Mouse (Mus musculus): ENCODE data around the gene Hoxc10. TPM values are rescaled to one million over a fixed set of nuclear protein-coding genes. Genes with fewer than 3 reads are reported as not detected.

The Hoxc10 gene
- polyA plus RNA-seq, 1 experiment from 2014 or later: 56.2 TPM

GRCm38 (mm10) chr15:103002821-103003448 lies 36.3 kb downstream of the Hoxc10 start:
- DNase-seq (ENCODE audit: low spot score) (no peak), ATAC-seq (ENCODE audit: insufficient number of reproducible peaks, low FRiP score, low TSS enrichment, low read depth) (no peak)
- Histone ChIP-seq H3K27ac (replicated peaks; ENCODE audit: low read depth, low read length) (no peak overlapping the region), H3K9ac (ENCODE audit: low read length) (no peak overlapping the region; the same call in 1 of the 2 replicates), H3K27me3 (ENCODE audit: control insufficient read depth, insufficient read depth, low read length) (peaks cover 44% of the 10 kb centered on the region), H3K4me1 (ENCODE audit: control insufficient read depth, insufficient read depth, low read length) (peaks cover 77% of the 10 kb centered on the region), H3K9me3 (ENCODE audit: control insufficient read depth, low read length) (no peaks in the 10 kb centered on the region), H3K36me3 (ENCODE audit: control insufficient read depth, insufficient read depth, low read length) (no peaks in the 10 kb centered on the region), H3K4me3 (ENCODE audit: low read depth, low read length) (no peak overlapping the region), H3K4me2 (ENCODE audit: low read depth, severe bottlenecking) (peak overlapping the region; percentile 78)
- 5% methylated on average over 13 of the region's 13 CpGs for WGBS

DNA sequence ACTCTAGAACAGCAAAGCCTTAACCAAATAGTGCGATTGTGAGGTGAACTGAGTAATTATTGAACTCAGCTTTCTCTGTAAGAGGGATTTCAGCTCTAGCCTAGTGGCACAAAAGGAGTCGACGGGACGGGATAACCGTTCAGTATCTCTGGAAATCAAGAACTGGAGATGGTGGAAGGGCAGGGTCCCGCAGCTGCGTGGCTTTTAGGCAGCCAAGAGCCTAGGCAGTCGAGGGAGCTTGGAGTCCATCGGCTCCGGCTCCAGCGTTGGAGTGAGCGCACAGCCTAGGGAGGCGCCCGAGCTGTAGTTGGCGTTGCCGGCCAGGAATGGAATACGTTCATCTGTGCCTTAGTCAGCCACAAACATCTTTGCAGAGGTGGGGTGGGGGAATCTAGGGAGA lies 38.7 kb downstream of the Hoxc10 start:
- Histone ChIP-seq H3K4me3 (ENCODE audit: low read depth, low read length) (0 out of 2 replicates have a peak overlapping the region, but pooled peaks have one; percentile 8), H3K4me1 (ENCODE audit: control insufficient read depth, insufficient read depth, low read length) (peaks cover 72% of the 10 kb centered on the region), H3K9me3 (ENCODE audit: control insufficient read depth, low read length) (no peaks in the 10 kb centered on the region), H3K36me3 (ENCODE audit: control insufficient read depth, insufficient read depth, low read length) (no peaks in the 10 kb centered on the region), H3K9ac (ENCODE audit: low read length) (peak overlapping the region; percentile 57), H3K27ac (replicated peaks; ENCODE audit: low read depth, low read length) (peak overlapping the region; percentile 70), H3K27me3 (ENCODE audit: control insufficient read depth, insufficient read depth, low read length) (peaks cover 52% of the 10 kb centered on the region), H3K4me2 (ENCODE audit: low read depth, severe bottlenecking) (peak overlapping the region; percentile 44)
- under 1% methylated on average over 17 of the region's 17 CpGs for WGBS
- DNase-seq (ENCODE audit: low spot score) (peak; percentile 72), ATAC-seq (ENCODE audit: insufficient number of reproducible peaks, low FRiP score, low TSS enrichment, low read depth) (no peak)

GRCm38 (mm10) chr15:103005797-103006196 lies 39.2 kb downstream of the Hoxc10 start:
- peak overlapping the region; percentile 70 for H3K27ac ChIP-seq (replicated peaks; ENCODE audit: low read depth, low read length)
- H3K9me3 ChIP-seq (ENCODE audit: control insufficient read depth, low read length): no peaks in the 10 kb centered on the region
- H3K4me1 ChIP-seq (ENCODE audit: control insufficient read depth, insufficient read depth, low read length): peaks cover 73% of the 10 kb centered on the region
- peak overlapping the region; percentile 57 for H3K9ac ChIP-seq (ENCODE audit: low read length)
- ATAC-seq (ENCODE audit: insufficient number of reproducible peaks, low FRiP score, low TSS enrichment, low read depth) (no peak), DNase-seq (ENCODE audit: low spot score) (no peak)
- WGBS: 2% methylated on average over 5 of the region's 5 CpGs
- peak overlapping the region; percentile 44 for H3K4me2 ChIP-seq (ENCODE audit: low read depth, severe bottlenecking)
- no peak overlapping the region for H3K4me3 ChIP-seq (ENCODE audit: low read depth, low read length)
- peaks cover 53% of the 10 kb centered on the region for H3K27me3 ChIP-seq (ENCODE audit: control insufficient read depth, insufficient read depth, low read length)
- H3K36me3 ChIP-seq (ENCODE audit: control insufficient read depth, insufficient read depth, low read length): no peaks in the 10 kb centered on the region

- 3% methylated on average over 1 of the region's 1 CpGs for WGBS
- peak overlapping the region; percentile 70 for H3K27ac ChIP-seq (replicated peaks; ENCODE audit: low read depth, low read length)
- H3K4me1 ChIP-seq (ENCODE audit: control insufficient read depth, insufficient read depth, low read length): peaks cover 73% of the 10 kb centered on the region
- no peaks in the 10 kb centered on the region for H3K36me3 ChIP-seq (ENCODE audit: control insufficient read depth, insufficient read depth, low read length)
- no peak overlapping the region for H3K9ac ChIP-seq (ENCODE audit: low read length)
- no peaks in the 10 kb centered on the region for H3K9me3 ChIP-seq (ENCODE audit: control insufficient read depth, low read length)
- DNase-seq (ENCODE audit: low spot score): no peak
- peaks cover 57% of the 10 kb centered on the region for H3K27me3 ChIP-seq (ENCODE audit: control insufficient read depth, insufficient read depth, low read length)
- ATAC-seq (ENCODE audit: insufficient number of reproducible peaks, low FRiP score, low TSS enrichment, low read depth): no peak
- no peak overlapping the region; the same call in 1 of the 2 replicates for H3K4me2 ChIP-seq (ENCODE audit: low read depth, severe bottlenecking)
- H3K4me3 ChIP-seq (ENCODE audit: low read depth, low read length): no peak overlapping the region
Measured at GRCm38 (mm10) chr15:103006326-103006725, 39.7 kb downstream of the Hoxc10 start.

- DNase-seq (ENCODE audit: low spot score): no peak
- peak overlapping the region; percentile 47 for H3K4me2 ChIP-seq (ENCODE audit: low read depth, severe bottlenecking)
- no peak for ATAC-seq (ENCODE audit: insufficient number of reproducible peaks, low FRiP score, low TSS enrichment, low read depth)
- H3K27me3 ChIP-seq (ENCODE audit: control insufficient read depth, insufficient read depth, low read length): peaks cover 55% of the 10 kb centered on the region
- H3K36me3 ChIP-seq (ENCODE audit: control insufficient read depth, insufficient read depth, low read length): no peaks in the 10 kb centered on the region
- 0 out of 2 replicates have a peak overlapping the region, but pooled peaks have one; percentile 30 for H3K27ac ChIP-seq (replicated peaks; ENCODE audit: low read depth, low read length)
- no peaks in the 10 kb centered on the region for H3K9me3 ChIP-seq (ENCODE audit: control insufficient read depth, low read length)
- peak overlapping the region; percentile 49; the same call in 1 of the 2 replicates for H3K9ac ChIP-seq (ENCODE audit: low read length)
- peak overlapping the region; percentile 18 for H3K4me3 ChIP-seq (ENCODE audit: low read depth, low read length)
- under 1% methylated on average over 27 of the region's 27 CpGs for WGBS
- H3K4me1 ChIP-seq (ENCODE audit: control insufficient read depth, insufficient read depth, low read length): peaks cover 69% of the 10 kb centered on the region
Measured at GRCm38 (mm10) chr15:103009265-103010111, 42.9 kb downstream of the Hoxc10 start.

- DNase-seq (ENCODE audit: low spot score): no peak
- Histone ChIP-seq H3K4me1 (ENCODE audit: control insufficient read depth, insufficient read depth, low read length) (peaks cover 72% of the 10 kb centered on the region), H3K4me2 (ENCODE audit: low read depth, severe bottlenecking) (peak overlapping the region; percentile 47), H3K9ac (ENCODE audit: low read length) (peak overlapping the region; percentile 55; the same call in 1 of the 2 replicates), H3K4me3 (ENCODE audit: low read depth, low read length) (peak overlapping the region; percentile 18), H3K9me3 (ENCODE audit: control insufficient read depth, low read length) (no peaks in the 10 kb centered on the region), H3K27me3 (ENCODE audit: control insufficient read depth, insufficient read depth, low read length) (peaks cover 60% of the 10 kb centered on the region), H3K27ac (replicated peaks; ENCODE audit: low read depth, low read length) (peak overlapping the region; percentile 65; the same call in 1 of the 2 replicates), H3K36me3 (ENCODE audit: control insufficient read depth, insufficient read depth, low read length) (no peaks in the 10 kb centered on the region)
- no peak for ATAC-seq (ENCODE audit: insufficient number of reproducible peaks, low FRiP score, low TSS enrichment, low read depth)
- 1% methylated on average over 31 of the region's 31 CpGs for WGBS
Measured at GRCm38 (mm10) chr15:103010112-103010846, 43.7 kb downstream of the Hoxc10 start.

DNA sequence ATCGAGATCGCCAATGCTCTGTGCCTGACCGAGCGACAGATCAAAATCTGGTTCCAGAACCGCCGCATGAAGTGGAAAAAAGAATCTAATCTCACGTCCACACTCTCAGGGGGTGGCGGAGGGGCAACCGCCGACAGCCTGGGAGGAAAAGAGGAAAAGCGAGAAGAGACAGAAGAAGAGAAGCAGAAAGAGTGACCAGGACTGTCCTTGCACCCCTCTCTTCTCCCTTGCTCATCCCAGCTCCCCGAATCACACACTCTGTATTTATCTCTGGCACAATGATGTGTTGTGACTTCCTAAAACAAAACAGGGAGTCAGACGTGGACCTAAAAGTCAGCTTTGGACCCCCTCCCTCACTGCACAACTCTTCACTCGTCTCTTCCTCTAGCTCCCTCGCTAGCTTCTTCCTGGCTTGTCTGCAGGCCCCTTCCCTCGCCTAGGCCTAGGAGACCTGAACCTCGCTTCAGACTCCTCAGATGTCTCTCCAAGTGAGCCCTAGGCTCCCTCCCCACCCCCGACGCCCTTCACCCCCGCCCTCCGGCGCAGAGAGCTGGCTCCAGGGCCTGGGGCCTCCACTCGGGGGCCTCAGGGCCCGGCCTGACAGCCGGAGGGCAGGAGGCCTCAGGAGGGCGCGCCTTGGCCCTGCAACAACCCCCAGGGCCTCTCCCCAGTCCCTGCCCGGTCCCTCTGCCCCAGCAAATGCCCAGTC lies 44.4 kb downstream of the Hoxc10 start:
- peak overlapping the region; percentile 65; the same call in 1 of the 2 replicates for H3K27ac ChIP-seq (replicated peaks; ENCODE audit: low read depth, low read length)
- WGBS: 2% methylated on average over 28 of the region's 28 CpGs
- ATAC-seq (ENCODE audit: insufficient number of reproducible peaks, low FRiP score, low TSS enrichment, low read depth) (no peak), DNase-seq (ENCODE audit: low spot score) (no peak)
- peak overlapping the region; percentile 47 for H3K4me2 ChIP-seq (ENCODE audit: low read depth, severe bottlenecking)
- no peaks in the 10 kb centered on the region for H3K36me3 ChIP-seq (ENCODE audit: control insufficient read depth, insufficient read depth, low read length)
- peak overlapping the region; percentile 55 for H3K9ac ChIP-seq (ENCODE audit: low read length)
- H3K9me3 ChIP-seq (ENCODE audit: control insufficient read depth, low read length): no peaks in the 10 kb centered on the region
- peaks cover 67% of the 10 kb centered on the region for H3K27me3 ChIP-seq (ENCODE audit: control insufficient read depth, insufficient read depth, low read length)
- H3K4me1 ChIP-seq (ENCODE audit: control insufficient read depth, insufficient read depth, low read length): peaks cover 69% of the 10 kb centered on the region
- H3K4me3 ChIP-seq (ENCODE audit: low read depth, low read length): peak overlapping the region; percentile 18
